Mouse (Mus musculus) adipocyte (in vitro differentiated cells): ENCODE measurements around the gene Fbxl13.

Experiments used
- DNase-seq: peaks from one replicate; pipeline ENCODE4 v3.0.0-alpha.2; 2016; ENCODE audit warnings: low spot score

Gene Fbxl13

DNA sequence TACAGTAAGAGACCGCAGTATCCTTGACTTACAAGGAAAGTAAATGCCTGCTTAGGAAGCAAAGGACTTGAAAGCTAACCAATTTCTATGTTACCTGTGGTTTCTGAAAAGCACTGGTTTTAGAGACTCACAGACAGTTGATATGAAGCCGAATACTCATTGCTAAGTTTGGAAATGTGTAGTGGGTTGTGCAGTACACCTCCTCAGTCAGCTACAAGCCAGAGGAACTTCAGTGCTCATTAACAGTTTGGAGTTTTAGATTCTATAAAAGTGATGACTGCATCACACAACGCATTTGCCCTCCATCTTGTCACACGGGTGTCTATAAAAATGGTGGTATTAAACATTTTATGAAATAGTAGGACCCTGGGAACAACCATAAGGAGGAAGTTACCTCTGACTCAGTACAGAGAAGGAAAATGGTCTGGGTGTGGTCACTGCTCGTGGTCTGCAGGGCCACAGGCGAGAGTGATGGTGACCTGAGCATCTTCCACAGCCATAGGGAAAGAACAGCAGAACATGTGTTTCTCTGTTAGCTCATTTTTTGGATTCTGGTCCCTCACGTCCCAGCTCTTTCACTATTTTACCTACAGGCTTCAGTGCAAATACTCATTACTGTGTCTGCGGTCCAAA is 160.1 kb downstream of the Fbxl13 start:
- no peak for DNase-seq

DNA sequence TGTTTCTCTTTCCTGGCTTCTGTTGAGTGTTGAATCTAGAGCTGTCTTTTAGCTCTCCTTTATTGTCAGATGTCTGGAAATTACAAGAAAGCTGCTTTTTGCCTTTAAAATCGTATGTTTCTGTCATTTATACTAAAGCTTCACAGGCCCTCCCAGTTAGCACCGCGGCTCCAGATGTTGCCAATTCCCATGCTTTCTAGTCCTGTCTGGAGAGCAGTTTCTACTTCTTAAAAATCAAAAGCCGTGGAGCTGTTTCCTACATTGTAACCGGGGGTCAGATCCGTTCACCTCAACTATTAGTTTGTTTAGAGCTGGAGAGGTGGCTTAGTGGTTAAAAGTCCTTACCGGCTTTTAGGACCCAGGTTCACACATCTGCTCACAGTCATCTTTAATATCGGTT is 162.2 kb downstream of the Fbxl13 start:
- no peak for DNase-seq

- DNase-seq, result no peak
Measured at GRCm38 (mm10) chr5:21482446-21483222, 162.8 kb downstream of the Fbxl13 start.

GRCm38 (mm10) chr5:21481521-21481920 is 163.9 kb downstream of the Fbxl13 start:
- no peak for DNase-seq

DNA sequence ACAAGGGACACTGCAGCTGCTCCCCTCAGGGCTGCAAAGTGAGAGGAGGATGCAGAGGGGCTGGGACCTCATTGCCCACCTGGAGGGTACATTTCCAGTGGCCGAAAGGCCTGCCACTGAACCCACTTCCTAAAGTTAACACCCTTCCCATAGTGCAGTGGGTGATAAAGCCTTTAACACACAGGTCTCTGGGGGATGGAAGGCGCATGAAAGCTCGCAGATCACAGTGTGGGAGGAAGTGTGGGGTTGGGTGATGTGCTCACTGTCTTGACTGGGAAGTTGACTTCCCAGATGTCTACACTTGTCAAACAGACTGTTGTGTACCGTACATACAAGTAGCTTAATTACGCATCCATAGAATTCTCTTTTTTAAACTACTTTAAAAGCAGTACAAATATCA is 165.7 kb downstream of the Fbxl13 start:
- no peak for DNase-seq

- no peak for DNase-seq
Measured at GRCm38 (mm10) chr5:21478428-21478827, 167.0 kb downstream of the Fbxl13 start.

DNA sequence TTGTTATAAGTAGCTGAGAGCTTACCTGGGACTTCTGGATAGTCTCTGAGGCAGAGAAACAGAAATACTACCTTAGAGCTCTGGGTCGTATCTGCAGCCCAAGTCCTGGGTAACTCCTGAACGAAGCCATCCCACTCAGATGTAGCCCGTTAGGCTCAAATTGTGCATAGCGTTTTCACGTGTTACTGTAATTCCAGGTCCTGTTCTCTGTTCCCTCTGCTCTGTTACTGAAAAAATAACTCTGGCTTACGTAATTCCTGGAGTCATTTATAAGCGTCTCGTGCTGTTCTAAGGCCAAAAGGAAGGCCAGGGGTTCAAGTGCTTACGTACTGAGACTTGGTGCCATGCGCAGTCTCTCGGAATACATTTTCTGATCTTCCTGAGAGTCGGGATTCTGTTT is 177.3 kb downstream of the Fbxl13 start:
- no peak for DNase-seq

DNA sequence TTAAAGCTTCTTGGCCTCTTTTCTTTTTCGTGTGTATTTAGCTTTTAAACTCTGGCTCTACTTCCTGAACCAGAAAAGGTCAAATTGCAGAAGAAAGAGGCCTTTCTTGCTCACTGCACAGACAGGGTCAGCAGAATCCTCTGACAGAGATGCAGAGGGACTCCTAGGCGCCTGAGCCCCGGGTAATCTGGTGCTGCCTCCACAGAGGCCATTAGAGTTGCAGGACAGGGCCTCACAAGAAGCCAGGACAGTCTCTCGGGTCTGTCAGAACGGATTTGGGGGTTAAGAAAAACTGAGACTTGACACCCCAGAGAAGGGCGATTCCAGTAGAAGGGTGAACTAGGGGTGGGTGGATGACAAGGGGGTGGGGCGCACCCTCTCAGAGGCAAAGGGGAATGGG is 178.0 kb downstream of the Fbxl13 start:
- no peak for DNase-seq

DNA sequence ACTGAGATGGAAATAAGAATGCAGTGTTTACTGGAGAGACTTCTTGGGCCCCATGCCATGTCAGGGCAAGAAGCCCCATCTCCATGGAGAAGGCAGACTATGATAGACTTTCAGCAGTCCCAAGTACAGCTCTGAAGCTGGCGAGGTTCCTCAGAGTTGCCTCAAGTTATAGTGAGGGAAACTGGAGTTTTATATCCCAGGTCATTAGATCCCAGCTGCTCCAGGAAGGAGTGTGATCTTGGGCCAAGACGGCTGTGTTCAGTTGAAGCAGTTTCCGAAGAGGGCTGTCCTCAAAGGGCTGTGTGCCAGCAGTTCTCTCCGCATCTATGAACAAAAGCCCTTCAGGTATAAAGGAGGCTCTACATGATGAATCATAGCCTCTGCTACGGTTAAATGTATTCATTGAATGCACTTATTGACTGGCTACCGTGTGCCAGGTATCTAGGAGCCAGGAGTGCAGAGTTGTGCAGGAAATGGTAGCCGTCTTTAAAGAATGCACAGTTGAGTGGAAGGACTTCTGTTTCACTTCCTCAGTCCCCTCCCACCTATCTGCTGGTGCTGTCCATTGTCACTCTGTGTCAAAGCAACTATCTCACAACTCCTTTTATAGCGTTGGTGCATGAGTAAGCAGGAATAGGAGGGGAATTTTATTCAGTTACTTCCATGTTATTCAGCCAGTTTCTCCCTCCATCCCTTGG is 204.5 kb downstream of the Fbxl13 start:
- peak; percentile 68 for DNase-seq

DNA sequence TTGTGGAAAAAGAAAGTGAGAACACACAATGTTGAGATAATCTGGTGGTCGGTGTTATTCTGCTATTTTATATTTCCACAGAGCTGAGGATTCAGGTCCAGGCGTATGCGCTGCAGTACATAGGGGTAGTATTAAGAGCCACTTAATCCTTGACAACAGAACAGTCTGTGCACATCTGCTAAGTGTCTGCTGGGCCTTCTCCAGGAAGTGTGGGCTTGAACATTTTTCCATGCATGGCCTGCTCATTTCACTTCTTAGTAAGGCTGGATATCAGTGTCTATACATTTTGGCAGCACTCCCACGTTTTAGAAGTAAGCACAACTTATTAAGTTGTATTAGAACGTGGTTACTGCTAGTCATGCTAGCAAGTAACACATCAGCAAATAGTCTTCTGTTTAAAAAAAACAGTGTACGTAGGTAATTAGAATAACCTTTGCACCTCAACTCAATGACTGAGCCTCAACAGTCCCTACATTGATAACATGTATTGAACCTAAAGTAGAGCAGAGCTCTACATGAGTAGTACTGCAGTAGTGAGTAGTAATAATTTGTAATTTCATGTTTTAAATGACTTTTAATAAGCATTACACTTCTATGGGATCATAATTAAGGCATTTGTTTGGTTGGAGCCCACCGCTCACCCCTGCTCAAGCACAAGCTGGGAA is 205.9 kb downstream of the Fbxl13 start:
- DNase-seq, result no peak

DNA sequence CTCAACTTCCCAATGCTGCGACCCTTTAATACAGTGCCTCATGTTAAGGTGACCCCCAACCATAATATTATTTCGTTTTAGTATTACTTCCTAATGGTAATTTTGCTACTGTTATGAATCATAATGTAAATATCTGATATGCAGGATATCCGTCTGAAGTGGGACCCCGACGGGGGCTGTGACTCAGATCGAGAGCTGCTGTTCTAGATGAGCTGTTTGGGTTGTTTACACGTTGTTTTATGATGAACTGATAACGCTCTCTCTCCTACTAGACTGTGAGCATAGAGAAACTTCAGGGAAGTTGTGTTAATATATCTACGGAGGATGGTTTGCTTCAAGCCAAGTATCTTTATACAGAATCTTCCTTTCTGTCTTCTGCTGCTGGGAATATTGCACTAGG is 207.0 kb downstream of the Fbxl13 start:
- no peak for DNase-seq

DNA sequence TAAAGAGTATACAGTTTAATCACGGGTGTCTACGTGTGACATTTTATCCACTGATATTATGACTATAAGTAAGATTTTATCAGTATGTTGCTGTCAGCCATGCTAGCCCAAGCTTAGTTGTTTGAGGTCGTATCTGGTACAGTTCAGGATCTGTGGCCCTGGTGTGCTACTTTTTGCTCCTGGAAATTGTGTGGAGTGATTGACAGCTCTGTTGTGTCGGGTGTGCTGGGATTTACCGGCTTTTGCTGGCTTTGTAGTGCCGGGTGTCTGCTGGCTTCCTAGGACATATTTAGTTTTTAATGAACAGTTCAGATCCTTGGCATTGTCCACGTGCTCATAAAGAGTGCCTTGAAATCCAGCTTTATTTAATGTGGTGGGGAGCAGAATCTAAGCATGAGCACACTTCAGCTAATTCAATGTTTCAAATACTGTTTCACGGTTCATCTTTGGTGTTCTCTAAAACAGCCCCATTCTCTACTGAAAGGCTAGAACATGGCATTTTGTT is 208.9 kb downstream of the Fbxl13 start:
- DNase-seq, result no peak

DNA sequence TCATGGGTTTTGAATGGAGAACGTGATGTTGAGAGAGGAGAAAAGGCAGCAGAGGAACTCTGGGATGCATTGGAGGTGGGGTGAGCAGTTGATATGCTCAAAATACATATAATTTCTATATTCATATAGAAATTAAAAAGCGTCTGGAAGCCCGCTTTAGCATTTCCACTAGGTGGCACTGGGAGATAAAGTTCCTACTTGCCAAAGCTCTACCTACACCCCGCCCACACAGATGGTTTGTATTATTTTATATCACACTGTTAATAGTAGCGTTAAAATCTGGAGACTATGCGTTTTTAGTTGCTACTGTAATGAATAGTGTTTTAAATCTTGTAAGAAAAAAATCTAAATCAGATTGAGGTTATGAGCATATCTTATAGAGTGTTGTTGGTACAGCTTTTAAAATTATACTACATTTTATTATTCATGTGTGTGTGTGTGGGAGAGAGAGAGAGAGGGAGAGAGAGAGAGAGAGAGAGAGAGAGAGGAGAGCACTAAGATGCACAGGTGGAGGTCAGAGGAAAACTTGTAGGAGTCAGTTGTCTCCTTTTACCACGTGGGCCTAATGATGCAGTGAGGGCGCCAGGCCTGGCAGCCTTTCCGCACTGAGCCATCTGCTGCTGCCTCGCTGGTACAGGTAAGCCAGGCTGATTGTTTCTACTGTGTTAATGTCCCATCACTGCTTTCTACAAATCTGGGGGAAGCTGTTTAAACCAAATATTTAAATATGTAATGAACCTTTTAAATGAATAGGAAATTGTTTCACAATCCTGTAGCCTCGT is 211.1 kb downstream of the Fbxl13 start:
- peak; percentile 76 for DNase-seq
